Mouse (Mus musculus): ENCODE measurements around the gene Proca1. TPM values are rescaled to one million over a fixed set of nuclear protein-coding genes. Genes with fewer than 3 reads are reported as not detected.

Gene Proca1
- total RNA-seq (2022) = 1 to 10 TPM; 5.9 to 7.4 (median 6.8) TPM

- no peak for DNase-seq (ENCODE audit: low spot score in 2 of 2)
Observed at GRCm38 (mm10) chr11:78193113-78193512, at the start of gene Proca1. TSS of gene Proca1 (plus strand) at chr11:78193392.

GRCm38 (mm10) chr11:78143520-78143919 is 49.7 kb upstream of the Proca1 start:
- no peak for DNase-seq (ENCODE audit: low spot score in 2 of 2)

GRCm38 (mm10) chr11:78146168-78146567 is 47.0 kb upstream of the Proca1 start:
- DNase-seq (ENCODE audit: low spot score in 2 of 2) = no peak

GRCm38 (mm10) chr11:78146707-78147543 is 46.3 kb upstream of the Proca1 start:
- no peak for DNase-seq (ENCODE audit: low spot score in 2 of 2)

GRCm38 (mm10) chr11:78151161-78151560 is 42.0 kb upstream of the Proca1 start:
- DNase-seq (ENCODE audit: low spot score in 2 of 2) = no peak

GRCm38 (mm10) chr11:78152299-78153231 is 40.6 kb upstream of the Proca1 start:
- DNase-seq (ENCODE audit: low spot score in 2 of 2) = peak; percentile 37 to 90

- DNase-seq (ENCODE audit: low spot score in 2 of 2) = no peak
Observed at GRCm38 (mm10) chr11:78153778-78154177, 39.4 kb upstream of the Proca1 start.

GRCm38 (mm10) chr11:78155674-78156073 is 37.5 kb upstream of the Proca1 start:
- DNase-seq (ENCODE audit: low spot score in 2 of 2) = no peak

- DNase-seq (ENCODE audit: low spot score in 2 of 2) = no peak
Observed at GRCm38 (mm10) chr11:78156156-78156699, 37.0 kb upstream of the Proca1 start.

- peak in 1 of 2 experiments; percentile 73 for DNase-seq (ENCODE audit: low spot score in 2 of 2)
Observed at GRCm38 (mm10) chr11:78159096-78159495, 34.1 kb upstream of the Proca1 start.

- no peak for DNase-seq (ENCODE audit: low spot score in 2 of 2)
Observed at GRCm38 (mm10) chr11:78159557-78159956, 33.6 kb upstream of the Proca1 start.

- no peak for DNase-seq (ENCODE audit: low spot score in 2 of 2)
Observed at GRCm38 (mm10) chr11:78160171-78160570, 33.0 kb upstream of the Proca1 start.

- DNase-seq (ENCODE audit: low spot score in 2 of 2) = no peak
Observed at GRCm38 (mm10) chr11:78160675-78161074, 32.5 kb upstream of the Proca1 start.

- no peak for DNase-seq (ENCODE audit: low spot score in 2 of 2)
Observed at GRCm38 (mm10) chr11:78161169-78161568, 32.0 kb upstream of the Proca1 start.

- DNase-seq (ENCODE audit: low spot score in 2 of 2) = no peak
Observed at GRCm38 (mm10) chr11:78161968-78162367, 31.2 kb upstream of the Proca1 start.

GRCm38 (mm10) chr11:78162504-78162903 is 30.7 kb upstream of the Proca1 start:
- DNase-seq (ENCODE audit: low spot score in 2 of 2) = no peak

GRCm38 (mm10) chr11:78163045-78163444 is 30.1 kb upstream of the Proca1 start:
- no peak for DNase-seq (ENCODE audit: low spot score in 2 of 2)

GRCm38 (mm10) chr11:78163681-78164603 is 29.2 kb upstream of the Proca1 start:
- no peak for DNase-seq (ENCODE audit: low spot score in 2 of 2)

- no peak for DNase-seq (ENCODE audit: low spot score in 2 of 2)
Observed at GRCm38 (mm10) chr11:78164604-78164923, 28.6 kb upstream of the Proca1 start.

- no peak for DNase-seq (ENCODE audit: low spot score in 2 of 2)
Observed at GRCm38 (mm10) chr11:78164924-78165760, 28.1 kb upstream of the Proca1 start, which contains the start of gene Traf4. TSS of gene Traf4 (minus strand) at chr11:78165589.
